Comparison of ENCODE assay signal across 17 mouse cellular contexts in genomic region chr19:25036784-25037183, GRCm38 (mm10). TPM values are rescaled to one million over a fixed set of nuclear protein-coding genes. Genes with fewer than 3 reads are reported as not detected.
A peak's percentile ranks its signal among the peaks of the same experiment; 100 is the strongest.
DNase-seq lines count a peak whose midpoint lies in the region; ATAC-seq and TF ChIP-seq lines count a peak whose summit lies in the region.
"Had no signal": no experiment of that assay in that cellular context is flagged by ENCODE, and none has a peak within 500 bp of the region (broad histone marks: within the 10 kb centered on the region; RNA-seq: fewer than 3 reads in every experiment).

No protein-coding gene starts in this region.

- DNase-seq in liver, postnatal 0 days: no peak
- DNase-seq in right cerebral cortex, postnatal 14 days: no peak
- no peak for DNase-seq in cerebellum, adult 18-20 months
- DNase-seq: adrenal gland, postnatal 10 days; cerebellum, postnatal 10 days; layer of hippocampus, adult 9-11 months; thymus, postnatal 36 days had no signal

- H3K27ac ChIP-seq in liver, embryonic 16.5 days (ENCODE audit: low read length): no peak overlapping the region
- no peak overlapping the region for H3K27ac ChIP-seq in liver, embryonic 12.5 days
- H3K27ac ChIP-seq in embryonic facial prominence, embryonic 15.5 days (replicated peaks): 0 out of 2 replicates have a peak overlapping the region, but pooled peaks have one; percentile 36
- 0 out of 2 replicates have a peak overlapping the region, but pooled peaks have one; percentile 39 for H3K27ac ChIP-seq in liver, postnatal 0 days (ENCODE audit: low read depth)
- H3K27ac ChIP-seq: forebrain, embryonic 12.5 days; hindbrain, embryonic 13.5 days; liver, embryonic 15.5 days; neural tube, embryonic 12.5 days had no signal

- no peak overlapping the region for H3K4me2 ChIP-seq in liver, embryonic 16.5 days (ENCODE audit: low read depth, low read length)
- H3K4me2 ChIP-seq in liver, embryonic 12.5 days: no peak overlapping the region
- H3K4me2 ChIP-seq in embryonic facial prominence, embryonic 15.5 days (replicated peaks): no peak overlapping the region
- H3K4me2 ChIP-seq in liver, postnatal 0 days (ENCODE audit: low read depth, low read length): no peak overlapping the region
- H3K4me2 ChIP-seq: forebrain, embryonic 12.5 days; hindbrain, embryonic 13.5 days; liver, embryonic 15.5 days; neural tube, embryonic 12.5 days had no signal

- H3K9ac ChIP-seq in liver, embryonic 16.5 days (ENCODE audit: low read depth, low read length): no peak overlapping the region
- H3K9ac ChIP-seq in liver, embryonic 12.5 days: no peak overlapping the region
- H3K9ac ChIP-seq in embryonic facial prominence, embryonic 15.5 days: no peak overlapping the region
- H3K9ac ChIP-seq in liver, postnatal 0 days (replicated peaks): no peak overlapping the region
- H3K9ac ChIP-seq: forebrain, embryonic 12.5 days; hindbrain, embryonic 13.5 days; liver, embryonic 15.5 days; neural tube, embryonic 12.5 days had no signal

- H3K9me3 ChIP-seq in liver, embryonic 16.5 days (replicated peaks; ENCODE audit: control insufficient read depth, low read length): no peaks in the 10 kb centered on the region
- H3K9me3 ChIP-seq in liver, embryonic 12.5 days (replicated peaks): no peaks in the 10 kb centered on the region
- H3K9me3 ChIP-seq in embryonic facial prominence, embryonic 15.5 days (replicated peaks): no peaks in the 10 kb centered on the region
- H3K9me3 ChIP-seq in liver, postnatal 0 days (ENCODE audit: low read length): no peaks in the 10 kb centered on the region
- H3K9me3 ChIP-seq: forebrain, embryonic 12.5 days; hindbrain, embryonic 13.5 days; liver, embryonic 15.5 days; neural tube, embryonic 12.5 days had no signal

- H3K4me1 ChIP-seq in liver, embryonic 16.5 days (ENCODE audit: control insufficient read depth, low read depth, low read length): no peaks in the 10 kb centered on the region
- peaks cover 4% of the 10 kb centered on the region; the same call in 1 of the 2 replicates for H3K4me1 ChIP-seq in liver, embryonic 12.5 days
- peaks cover 9% of the 10 kb centered on the region; the same call in 1 of the 2 replicates for H3K4me1 ChIP-seq in embryonic facial prominence, embryonic 15.5 days
- H3K4me1 ChIP-seq in liver, postnatal 0 days (ENCODE audit: insufficient read depth): no peaks in the 10 kb centered on the region; the same call in 1 of the 2 replicates
- H3K4me1 ChIP-seq: forebrain, embryonic 12.5 days; hindbrain, embryonic 13.5 days; neural tube, embryonic 12.5 days had no signal

- peak; percentile 13; the same call in 1 of the 2 replicates for ATAC-seq in liver, embryonic 16.5 days (ENCODE audit: low read depth)
- ATAC-seq in liver, embryonic 12.5 days: no peak
- no peak for ATAC-seq in embryonic facial prominence, embryonic 15.5 days (ENCODE audit: insufficient number of reproducible peaks, low FRiP score, low TSS enrichment, low read depth)
- no peak; the same call in 1 of the 2 replicates for ATAC-seq in liver, postnatal 0 days
- 0 out of 2 replicates have a peak, but pooled peaks have one; percentile 20 for ATAC-seq in megakaryocyte progenitor cell, adult 5-6 weeks (replicated peaks; ENCODE audit: poor library complexity)
- ATAC-seq: intestine, postnatal 0 days; midbrain, embryonic 16.5 days had no signal

- TF ChIP-seq CTCF in liver, postnatal 0 days (IDR thresholded peaks at IDR 0.05; ENCODE audit: low read depth): no peak

- TF ChIP-seq EP300 in liver, postnatal 0 days (IDR thresholded peaks at IDR 0.05; ENCODE audit: low read depth): no peak

- H3K27me3 ChIP-seq in liver, embryonic 16.5 days (ENCODE audit: control insufficient read depth, insufficient read depth, low read depth, low read length): no peaks in the 10 kb centered on the region
- no peaks in the 10 kb centered on the region for H3K27me3 ChIP-seq in liver, embryonic 12.5 days (replicated peaks)
- H3K27me3 ChIP-seq in embryonic facial prominence, embryonic 15.5 days: no peaks in the 10 kb centered on the region
- no peaks in the 10 kb centered on the region for H3K27me3 ChIP-seq in liver, postnatal 0 days (ENCODE audit: insufficient read depth, low read length)
- H3K27me3 ChIP-seq: forebrain, embryonic 12.5 days; hindbrain, embryonic 13.5 days; liver, embryonic 15.5 days; neural tube, embryonic 12.5 days had no signal

- H3K36me3 ChIP-seq in liver, embryonic 16.5 days (ENCODE audit: control insufficient read depth, insufficient read depth): no peaks in the 10 kb centered on the region
- H3K36me3 ChIP-seq in liver, embryonic 12.5 days: no peaks in the 10 kb centered on the region
- H3K36me3 ChIP-seq in embryonic facial prominence, embryonic 15.5 days: no peaks in the 10 kb centered on the region
- no peaks in the 10 kb centered on the region for H3K36me3 ChIP-seq in liver, postnatal 0 days (replicated peaks; ENCODE audit: insufficient read depth, low read length)
- H3K36me3 ChIP-seq: forebrain, embryonic 12.5 days; hindbrain, embryonic 13.5 days; liver, embryonic 15.5 days; neural tube, embryonic 12.5 days had no signal

- WGBS in liver, embryonic 16.5 days (ENCODE audit: insufficient replicate concordance): 46% methylated on average over 5 of the region's 5 CpGs
- WGBS in liver, embryonic 12.5 days (ENCODE audit: insufficient replicate concordance): 42% methylated on average over 5 of the region's 5 CpGs
- 71% methylated on average over 5 of the region's 5 CpGs for WGBS in embryonic facial prominence, embryonic 15.5 days
- WGBS in liver, postnatal 0 days (ENCODE audit: insufficient replicate concordance): 60% methylated on average over 5 of the region's 5 CpGs

- H3K4me3 ChIP-seq in liver, embryonic 16.5 days (ENCODE audit: low read depth, low read length): no peak overlapping the region
- no peak overlapping the region for H3K4me3 ChIP-seq in liver, embryonic 12.5 days
- no peak overlapping the region for H3K4me3 ChIP-seq in embryonic facial prominence, embryonic 15.5 days (replicated peaks)
- H3K4me3 ChIP-seq in liver, postnatal 0 days (ENCODE audit: low read depth, low read length): no peak overlapping the region
- H3K4me3 ChIP-seq: forebrain, embryonic 12.5 days; hindbrain, embryonic 13.5 days; liver, embryonic 15.5 days; neural tube, embryonic 12.5 days had no signal

RNA-seq across cellular contexts. Expression of gene Dock8, which starts 37.5 kb away (rescaled TPM):
- polyA plus RNA-seq in liver, embryonic 16.5 days (2015; fragmentation: Nextera tagmentation; extraction: Ambion mirVana): 6.2 and 8.4 TPM in 2 replicates
- polyA plus RNA-seq in liver, embryonic 12.5 days (2016; fragmentation: Nextera tagmentation; extraction: Ambion mirVana): 10.6 and 11.0 TPM in 2 replicates
- 8.5 and 10.4 TPM in 2 replicates for polyA plus RNA-seq in embryonic facial prominence, embryonic 15.5 days (2015; fragmentation: Nextera tagmentation; extraction: Ambion mirVana)
- 10.3 and 12.5 TPM in 2 replicates for polyA plus RNA-seq in liver, postnatal 0 days (2015; fragmentation: Nextera tagmentation; extraction: Ambion mirVana)
- 81.8 and 91.6 TPM in 2 replicates for total RNA-seq in megakaryocyte progenitor cell, adult 5-6 weeks (2015)
- 40.7 and 45.9 TPM in 2 replicates for total RNA-seq in megakaryocyte progenitor cell, adult 5-6 weeks (2017)

Comparison
In these comparisons a context has a peak if more than half of its experiments do, and no peak if none do; other contexts are left out.
1. ATAC-seq: peak in liver, embryonic 16.5 days (single experiment) and megakaryocyte progenitor cell, adult 5-6 weeks (single experiment); none in liver, embryonic 12.5 days (single experiment), embryonic facial prominence, embryonic 15.5 days (single experiment) and liver, postnatal 0 days (single experiment).
2. H3K27ac ChIP-seq: peak in embryonic facial prominence, embryonic 15.5 days (single experiment) and liver, postnatal 0 days (single experiment); none in liver, embryonic 16.5 days (single experiment) and liver, embryonic 12.5 days (single experiment).